Mouse (Mus musculus): ENCODE measurements at regions not wholly inside any gene's neighbourhood (a gene's known extent, or its start where the extent isn't known, plus 50 kb on each side); places are given as distances from the start of the nearest gene placed in this dataset.
A peak's percentile ranks its signal among the peaks of the same experiment; 100 is the strongest.

DNA sequence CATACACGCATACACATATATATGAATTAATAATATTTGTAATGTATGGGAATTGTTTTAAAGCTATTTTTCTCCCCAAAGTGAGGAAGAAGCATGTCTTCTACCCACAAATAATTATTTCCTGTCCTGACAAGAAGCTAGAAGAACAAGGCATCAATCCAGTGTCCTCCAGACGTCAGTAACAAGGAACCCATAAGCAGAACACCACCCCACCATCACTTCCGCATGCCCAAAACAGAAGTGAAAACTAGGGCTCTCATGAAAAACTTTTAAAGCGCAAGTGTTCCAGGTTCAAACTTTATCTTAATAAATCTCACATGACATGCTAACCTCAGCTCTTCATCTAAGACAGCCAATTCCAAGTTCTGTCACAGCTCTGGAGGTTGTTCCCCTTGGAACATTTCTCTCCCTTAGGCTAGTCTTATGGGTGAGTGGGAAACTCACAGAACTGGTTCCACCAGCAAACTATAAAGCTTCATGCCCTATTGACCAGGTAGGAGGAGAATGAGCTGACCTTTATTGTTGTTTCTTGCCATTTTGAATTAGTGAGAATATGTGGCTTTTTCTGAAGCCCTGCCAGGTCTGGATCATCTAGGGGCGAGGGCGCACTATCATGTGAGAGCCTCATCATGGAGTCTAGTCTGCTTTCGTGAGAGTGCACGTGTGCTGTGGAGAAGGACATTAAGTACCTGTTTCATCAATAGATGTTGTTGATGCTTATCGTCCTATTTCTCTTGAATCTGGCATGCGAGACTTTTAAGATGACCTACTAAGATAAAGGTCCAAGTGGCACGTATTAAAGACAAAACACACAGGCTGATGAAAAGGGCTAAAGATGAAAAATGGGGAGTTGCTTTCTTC is 155.1 kb downstream of the Nrip1 start:
- TF ChIP-seq CTCF (IDR thresholded peaks at IDR 0.05): no peak
- no peak overlapping the region for H3K4me3 ChIP-seq
- no peak overlapping the region for H3K27ac ChIP-seq
- intact Hi-C loops (cut with DNase I): no loop called here
- DNase-seq (ENCODE audit: extremely low spot score in 1 of 2, low spot score in 2 of 2): no peak

DNA sequence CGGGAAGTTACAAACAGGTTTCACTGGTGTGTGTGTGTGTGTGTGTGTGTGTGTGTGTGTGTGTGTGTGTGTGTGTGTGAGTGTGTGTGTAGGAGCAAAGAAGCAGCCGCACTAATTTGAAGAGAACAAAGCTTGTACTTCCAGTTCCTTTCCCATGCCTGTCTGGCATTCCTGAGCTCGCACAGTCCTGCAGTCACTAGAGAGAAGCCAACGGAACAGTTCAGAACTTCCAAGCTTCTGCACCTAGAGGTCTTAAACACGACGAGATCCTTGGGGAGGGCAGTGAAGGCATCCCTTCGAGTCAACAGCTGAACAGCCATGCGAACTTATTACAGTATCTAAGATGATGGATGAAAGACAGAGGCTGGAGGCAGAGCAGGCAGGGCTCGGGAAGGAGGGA is 157.4 kb downstream of the Nrip1 start:
- H3K27ac ChIP-seq: no peak overlapping the region

DNA sequence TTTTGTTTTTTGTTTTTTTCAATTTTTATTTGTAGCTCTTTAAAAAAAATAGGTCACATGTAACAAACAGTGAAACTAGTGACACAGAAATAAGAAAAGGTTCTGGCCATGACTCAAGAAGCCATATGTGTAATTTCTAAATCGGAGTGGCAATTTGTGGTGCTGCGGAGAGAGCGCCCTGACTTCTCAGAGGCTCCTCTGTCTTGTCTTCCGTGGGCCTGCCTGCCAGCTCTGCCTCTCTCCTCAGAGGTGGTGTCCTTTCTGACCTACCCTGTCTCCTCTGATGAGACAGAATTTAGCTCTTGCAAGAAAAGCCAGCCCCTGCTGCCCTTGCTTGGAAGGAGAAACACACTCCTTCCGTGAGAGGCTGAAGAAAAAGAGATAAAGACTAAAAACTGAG is 158.1 kb downstream of the Nrip1 start:
- Histone ChIP-seq H3K27ac (no peak overlapping the region), H3K4me3 (no peak overlapping the region)
- intact Hi-C loops (cut with DNase I): no loop called here
- DNase-seq (ENCODE audit: extremely low spot score in 1 of 2, low spot score in 2 of 2): peak in 1 of 2 experiments; percentile 22
- TF ChIP-seq CTCF (IDR thresholded peaks at IDR 0.05): no peak

More for the DNA sequence above, 157.4 kb downstream of the Nrip1 start:
- H3K4me3 ChIP-seq: no peak overlapping the region
- intact Hi-C loops (cut with DNase I): no loop called here
- TF ChIP-seq CTCF (IDR thresholded peaks at IDR 0.05): no peak
- DNase-seq (ENCODE audit: extremely low spot score in 1 of 2, low spot score in 2 of 2): no peak

DNA sequence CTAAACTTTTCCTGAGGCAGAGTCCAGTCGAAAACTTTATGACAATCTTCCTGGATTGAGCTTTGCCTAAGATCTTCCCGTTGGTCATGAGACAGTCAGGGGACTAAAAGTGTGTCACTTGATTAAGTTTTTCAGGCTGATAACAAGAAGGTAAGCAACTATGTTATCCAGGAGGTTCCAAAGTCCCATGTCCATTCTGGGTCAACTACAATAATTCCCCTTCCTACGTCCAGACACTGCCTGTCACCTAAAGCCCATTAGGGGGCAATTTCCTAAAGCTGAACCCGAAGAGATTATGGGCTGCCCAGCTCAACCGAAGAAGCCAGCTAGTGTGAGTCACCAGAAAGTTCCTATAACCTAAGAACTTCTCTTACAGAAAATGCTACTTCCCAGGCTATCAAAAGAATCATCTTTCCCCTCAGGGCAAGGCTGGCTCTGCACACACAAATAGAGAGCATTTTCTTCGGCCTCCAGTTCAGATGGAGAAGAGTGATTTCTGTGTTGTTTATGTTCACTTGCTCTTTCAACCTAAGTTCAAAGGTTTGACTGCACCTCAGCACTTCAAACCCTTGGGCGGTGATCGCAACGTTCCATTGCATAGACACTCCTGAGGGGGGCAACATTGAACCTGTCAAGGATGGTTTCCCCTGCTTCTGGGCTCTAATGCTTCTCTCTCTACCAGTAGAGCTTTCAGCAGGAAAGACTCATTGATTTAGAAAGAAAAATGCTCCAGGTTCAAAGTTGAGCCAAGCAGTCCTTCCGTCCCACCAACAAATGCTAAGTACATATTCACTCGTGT is 171.7 kb downstream of the Nrip1 start:
- no peak for DNase-seq (ENCODE audit: extremely low spot score in 1 of 2, low spot score in 2 of 2)
- Histone ChIP-seq H3K4me3 (no peak overlapping the region), H3K27ac (no peak overlapping the region)
- intact Hi-C loops (cut with DNase I): loop anchor here (2.0 to 5.0 kb wide), 4 partner anchors 171 to 665 kb away; partner anchors contain the start of gene Nrip1
- peak; percentile 59 for TF ChIP-seq CTCF (IDR thresholded peaks at IDR 0.05)

DNA sequence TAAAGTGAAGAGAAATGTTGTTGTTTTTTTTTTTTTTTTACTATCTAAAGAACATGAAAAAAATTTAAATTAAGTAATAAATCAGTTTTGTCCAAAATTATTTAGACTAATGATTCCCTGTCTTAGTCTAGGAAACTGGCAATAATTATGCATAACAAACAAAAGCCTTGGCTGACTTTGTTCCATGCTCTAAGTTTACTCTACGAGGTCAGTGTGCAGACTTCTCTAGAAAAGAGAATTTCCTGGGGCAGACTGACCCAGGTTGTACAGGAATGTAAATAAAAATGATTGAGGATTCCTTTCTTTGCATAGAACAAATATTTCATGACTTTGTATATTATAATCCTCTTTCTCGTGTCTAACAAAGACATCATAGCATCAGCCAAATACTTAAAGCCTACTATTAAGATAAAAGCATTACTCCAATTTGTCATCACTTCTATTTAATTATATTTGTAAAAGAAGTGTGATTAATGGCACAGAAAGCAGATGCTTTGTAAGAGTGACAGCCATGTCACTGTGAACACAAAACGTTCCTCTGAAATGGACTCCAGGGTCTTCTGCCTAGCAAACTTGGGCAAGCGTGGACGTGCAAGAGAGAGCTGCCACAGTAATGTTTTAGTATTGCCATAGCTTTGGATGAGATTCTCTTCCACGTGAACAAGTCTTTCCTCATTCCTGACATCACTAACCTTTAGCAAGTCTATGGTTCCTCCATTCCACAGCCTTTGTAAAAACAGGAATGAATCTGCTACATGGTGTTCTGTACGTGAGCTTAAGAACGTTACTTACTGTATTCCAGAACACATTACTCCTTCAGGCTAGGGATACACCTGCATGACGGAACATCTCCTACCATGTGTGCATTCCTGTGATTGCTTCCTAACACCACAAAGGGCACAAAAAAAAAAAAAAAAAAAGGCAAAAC is 172.6 kb downstream of the Nrip1 start:
- TF ChIP-seq CTCF (IDR thresholded peaks at IDR 0.05): no peak
- H3K4me3 ChIP-seq: no peak overlapping the region
- DNase-seq (ENCODE audit: extremely low spot score in 1 of 2, low spot score in 2 of 2): no peak
- H3K27ac ChIP-seq: no peak overlapping the region
- intact Hi-C loops (cut with DNase I): loop anchor here (5.0 kb wide), 3 partner anchors 424 to 666 kb away; no protein-coding TSS in a partner anchor

DNA sequence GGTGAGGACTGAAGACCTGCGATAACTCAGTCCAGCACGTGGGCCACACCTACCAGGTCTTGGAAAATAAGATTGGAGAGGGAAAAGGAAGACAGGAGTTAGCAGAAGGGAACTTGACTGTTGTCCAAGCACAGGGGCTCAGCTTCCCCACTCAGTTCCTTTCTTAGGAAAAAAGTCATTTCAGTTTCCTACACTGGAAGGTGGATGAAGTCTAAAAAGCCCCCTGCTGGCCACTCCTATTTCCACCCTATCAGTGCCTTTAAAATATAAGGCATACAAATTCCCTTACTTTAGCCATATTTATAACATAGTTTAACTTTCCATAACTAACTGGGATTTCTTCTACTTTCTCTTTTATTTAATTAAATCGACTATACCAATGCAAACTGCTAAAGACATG is 173.4 kb downstream of the Nrip1 start:
- Histone ChIP-seq H3K27ac (no peak overlapping the region), H3K4me3 (no peak overlapping the region)
- intact Hi-C loops (cut with DNase I): loop anchor here (5.0 kb wide), 3 partner anchors 423 to 667 kb away; no protein-coding TSS in a partner anchor
- TF ChIP-seq CTCF (IDR thresholded peaks at IDR 0.05): peak; percentile 59
- no peak for DNase-seq (ENCODE audit: extremely low spot score in 1 of 2, low spot score in 2 of 2)

DNA sequence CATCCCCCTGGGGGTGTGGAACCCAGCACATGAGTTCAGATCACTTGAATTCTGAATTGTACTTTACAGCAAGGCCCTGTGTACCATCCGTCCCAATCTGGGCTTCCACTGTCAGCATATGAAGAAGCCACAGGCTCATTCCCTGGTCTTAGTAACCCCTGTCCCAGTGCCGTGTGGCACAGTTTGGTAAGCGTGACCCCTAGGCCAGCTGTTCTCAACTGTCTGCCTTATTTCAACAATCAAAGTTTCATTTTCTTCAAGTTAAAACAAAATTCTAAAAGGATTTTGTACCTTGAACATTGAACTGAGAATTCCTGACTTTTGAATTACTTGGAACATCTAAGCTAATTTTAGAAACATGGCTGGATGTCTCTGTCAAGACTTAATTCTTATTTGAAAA is 174.6 kb downstream of the Nrip1 start:
- intact Hi-C loops (cut with DNase I): no loop called here
- no peak for TF ChIP-seq CTCF (IDR thresholded peaks at IDR 0.05)
- H3K4me3 ChIP-seq: no peak overlapping the region
- no peak overlapping the region for H3K27ac ChIP-seq
- no peak for DNase-seq (ENCODE audit: extremely low spot score in 1 of 2, low spot score in 2 of 2)

DNA sequence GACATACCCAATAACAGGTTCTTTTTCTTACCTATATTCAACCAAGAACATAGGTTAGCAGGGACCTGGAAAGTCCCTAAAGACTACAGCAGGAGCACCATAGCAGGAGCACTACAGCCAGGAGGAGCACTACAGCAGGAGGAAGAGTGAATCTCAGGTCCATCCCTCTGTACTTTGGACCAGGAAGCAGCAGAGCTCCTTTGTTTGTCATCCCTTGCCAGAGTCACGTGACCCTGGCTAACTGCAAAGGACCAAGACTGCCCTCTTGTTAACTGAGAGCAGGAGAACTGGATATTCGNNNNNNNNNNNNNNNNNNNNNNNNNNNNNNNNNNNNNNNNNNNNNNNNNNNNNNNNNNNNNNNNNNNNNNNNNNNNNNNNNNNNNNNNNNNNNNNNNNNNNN is 172.2 kb upstream of the Samsn1 start:
- no peak overlapping the region for H3K4me3 ChIP-seq
- TF ChIP-seq CTCF (IDR thresholded peaks at IDR 0.05): no peak
- intact Hi-C loops (cut with DNase I): no loop called here

DNA sequence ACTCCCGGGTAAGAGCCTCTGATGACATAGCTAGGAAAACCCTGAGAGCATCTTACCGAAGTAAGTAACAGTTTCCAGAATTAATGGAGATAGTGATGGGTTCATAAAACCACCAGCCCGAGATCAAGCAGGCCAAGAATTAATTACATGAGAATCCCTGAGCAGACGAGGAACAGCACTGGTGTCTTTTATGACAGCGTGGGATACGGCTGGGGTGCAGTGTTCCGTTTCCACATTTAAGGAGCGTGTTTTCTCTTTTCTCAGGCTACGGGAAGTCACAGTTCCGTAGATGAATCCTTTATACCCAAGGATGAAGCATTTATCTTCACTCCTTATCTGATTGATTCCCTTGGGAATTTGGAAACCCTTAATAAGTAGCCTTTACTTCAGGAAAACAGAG is 169.1 kb upstream of the Samsn1 start:
- intact Hi-C loops (cut with DNase I): no loop called here
- DNase-seq (ENCODE audit: extremely low spot score in 1 of 2, low spot score in 2 of 2): no peak
- H3K4me3 ChIP-seq: no peak overlapping the region

More for the DNA sequence above, 172.2 kb upstream of the Samsn1 start:
- H3K27ac ChIP-seq: no peak overlapping the region
- no peak for DNase-seq (ENCODE audit: extremely low spot score in 1 of 2, low spot score in 2 of 2)

DNA sequence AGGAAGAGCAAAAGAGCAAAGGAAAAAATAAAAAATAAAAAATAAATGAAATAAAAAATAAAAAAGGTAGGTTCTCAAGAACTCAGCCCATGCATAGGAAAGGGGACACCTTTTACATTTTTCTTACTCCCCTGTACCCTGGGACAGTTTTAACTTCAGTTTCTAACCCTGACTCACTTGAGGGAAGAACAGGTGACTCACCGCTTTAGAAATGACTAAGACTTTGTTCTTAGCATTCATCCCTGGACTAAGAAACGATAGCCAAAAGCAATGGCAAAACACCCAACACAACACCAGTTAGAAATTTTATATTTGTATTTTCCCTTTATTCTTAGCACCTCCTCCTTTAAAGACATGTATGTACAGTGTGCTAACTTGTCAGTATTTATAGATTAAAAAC is 161.5 kb upstream of the Samsn1 start:
- DNase-seq (ENCODE audit: extremely low spot score in 1 of 2, low spot score in 2 of 2): no peak
- Histone ChIP-seq H3K27ac (no peak overlapping the region), H3K4me3 (no peak overlapping the region)
- intact Hi-C loops (cut with DNase I): no loop called here
- TF ChIP-seq CTCF (IDR thresholded peaks at IDR 0.05): no peak

More for the DNA sequence above, 169.1 kb upstream of the Samsn1 start:
- no peak for TF ChIP-seq CTCF (IDR thresholded peaks at IDR 0.05)
- no peak overlapping the region for H3K27ac ChIP-seq

DNA sequence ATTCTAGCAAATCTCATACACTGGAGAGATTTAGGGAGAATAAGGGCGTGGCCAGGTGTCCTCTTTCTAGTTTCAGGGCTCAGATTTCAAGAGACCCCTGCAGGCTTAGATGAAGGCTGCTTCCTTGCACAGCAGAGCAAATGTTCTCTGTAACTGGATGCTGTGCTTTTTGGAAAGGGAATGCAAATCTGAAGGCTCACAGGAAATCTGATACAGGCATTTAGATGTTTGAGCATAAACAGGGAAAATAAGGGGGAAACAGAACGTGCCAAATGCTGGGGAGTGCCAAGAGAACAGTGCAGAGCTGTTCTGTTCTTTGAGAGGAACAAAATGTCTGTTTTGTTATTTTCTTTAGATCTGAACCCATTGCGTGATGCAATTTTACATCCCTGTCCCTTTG is 161.0 kb upstream of the Samsn1 start:
- DNase-seq (ENCODE audit: extremely low spot score in 1 of 2, low spot score in 2 of 2): no peak
- no peak for TF ChIP-seq CTCF (IDR thresholded peaks at IDR 0.05)
- Histone ChIP-seq H3K4me3 (no peak overlapping the region), H3K27ac (no peak overlapping the region)
- intact Hi-C loops (cut with DNase I): no loop called here
